Mouse (Mus musculus): ENCODE results near the gene Dpep2nb. TPM values are rescaled to one million over a fixed set of nuclear protein-coding genes. Genes with fewer than 3 reads are reported as not detected.
"Not testable (repeated sequence)": the region's sequence is repeated elsewhere in the genome, so short reads cannot be mapped to it uniquely, and the experiment has no call there.

Dpep2nb gene
- total RNA-seq, 2 experiments from 2014 or later = not detected

GRCm38 (mm10) chr8:106006413-106006812, 638 bp upstream of the Dpep2nb start:
- no peak for DNase-seq

DNA sequence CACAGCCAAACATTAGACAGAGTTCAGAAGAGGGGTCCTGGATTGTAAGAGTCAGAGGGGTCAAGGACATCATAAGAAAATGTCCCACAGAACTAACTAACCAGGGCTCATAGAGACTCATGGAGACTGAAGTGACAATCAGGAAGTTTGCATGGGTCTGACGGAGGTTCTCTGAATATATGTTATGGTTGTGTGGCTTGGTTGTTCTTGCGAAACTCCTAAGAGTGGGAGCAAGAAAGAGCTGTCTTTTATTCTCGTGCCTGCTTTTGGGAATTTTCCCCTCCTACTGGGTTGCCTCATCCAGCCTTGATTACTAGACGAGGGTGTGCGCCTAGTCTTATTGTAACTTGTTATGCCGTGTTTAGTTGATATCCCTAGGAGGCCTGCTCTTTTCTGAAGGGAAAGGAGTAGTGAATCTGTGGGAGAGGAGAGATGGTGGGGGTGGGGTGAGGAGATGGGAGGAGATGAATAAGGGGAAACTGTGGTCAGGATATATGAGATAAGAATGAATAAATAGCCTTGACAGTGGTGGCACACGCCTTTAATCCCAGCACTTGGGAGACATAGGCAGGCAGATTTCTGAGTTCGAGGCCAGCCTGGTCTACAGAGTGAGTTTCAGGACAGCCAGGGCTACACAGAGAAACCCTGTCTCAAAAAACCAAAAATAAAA, 1.1 kb downstream of the Dpep2nb start:
- DNase-seq = no peak

GRCm38 (mm10) chr8:106001908-106002307, 3.9 kb downstream of the Dpep2nb start:
- DNase-seq = no peak

GRCm38 (mm10) chr8:105998971-105999370, 6.8 kb downstream of the Dpep2nb start:
- peak; percentile 52 for DNase-seq

- DNase-seq = no peak
Measured at GRCm38 (mm10) chr8:105996359-105996758, 9.4 kb downstream of the Dpep2nb start.

DNA sequence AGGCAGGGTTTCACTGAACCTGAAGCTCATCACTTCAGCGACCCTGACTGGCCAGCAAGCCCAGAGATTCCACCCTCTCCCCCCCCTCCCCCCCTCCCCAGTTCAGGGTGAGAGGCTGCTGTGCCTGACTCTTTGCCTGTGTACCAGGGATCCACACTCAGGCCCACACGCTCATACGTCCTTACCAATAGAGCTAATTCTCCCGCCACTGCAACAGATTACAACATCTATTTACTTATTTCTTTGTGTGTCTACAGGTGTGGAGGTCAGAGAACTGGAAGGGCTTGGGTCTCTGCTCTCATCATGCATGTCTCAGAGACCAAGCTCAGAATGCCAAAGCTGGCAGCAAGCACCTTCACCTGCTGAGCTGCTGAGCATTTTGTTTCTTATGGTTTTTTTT, 12.5 kb downstream of the Dpep2nb start:
- DNase-seq = no peak

DNA sequence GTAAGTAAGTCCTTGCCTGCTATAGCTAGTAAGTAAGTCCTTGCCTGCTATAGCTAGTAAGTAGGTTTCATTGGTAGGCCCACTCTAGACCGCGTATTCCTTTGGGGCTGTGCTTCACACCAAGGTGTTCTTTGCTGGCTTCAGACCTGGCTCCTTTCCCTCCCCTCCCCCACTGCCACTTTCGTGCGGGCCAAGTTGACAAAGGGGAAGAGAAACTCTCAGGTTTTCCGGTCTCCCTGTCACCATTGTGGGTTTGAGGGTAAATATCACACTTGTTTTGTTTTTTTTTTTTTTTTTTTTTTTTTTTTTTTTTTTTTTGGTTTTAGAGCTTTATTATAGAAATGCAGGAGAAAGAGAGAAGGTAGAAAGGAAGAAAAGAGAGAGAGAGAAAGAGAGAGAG, 13.3 kb downstream of the Dpep2nb start:
- DNase-seq = no peak

DNA sequence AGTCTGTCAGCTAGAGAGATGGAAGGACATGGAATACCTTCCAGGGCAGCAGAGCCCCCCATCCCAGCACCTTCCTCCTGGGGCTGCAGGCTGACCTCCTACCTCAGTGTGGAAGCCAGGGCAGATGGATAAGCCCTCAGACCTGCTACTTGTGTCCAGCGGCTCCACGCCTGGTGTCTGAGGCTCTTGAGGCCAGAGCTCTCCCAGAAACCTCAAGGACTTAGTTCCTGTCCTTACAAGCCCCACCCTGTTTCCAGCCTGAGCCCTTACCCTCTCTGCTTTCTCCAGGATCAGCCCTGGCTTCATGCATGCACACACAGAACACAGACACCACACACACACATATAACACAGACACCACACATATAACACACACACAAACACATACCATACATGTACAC, 14.2 kb downstream of the Dpep2nb start:
- no peak for DNase-seq

DNA sequence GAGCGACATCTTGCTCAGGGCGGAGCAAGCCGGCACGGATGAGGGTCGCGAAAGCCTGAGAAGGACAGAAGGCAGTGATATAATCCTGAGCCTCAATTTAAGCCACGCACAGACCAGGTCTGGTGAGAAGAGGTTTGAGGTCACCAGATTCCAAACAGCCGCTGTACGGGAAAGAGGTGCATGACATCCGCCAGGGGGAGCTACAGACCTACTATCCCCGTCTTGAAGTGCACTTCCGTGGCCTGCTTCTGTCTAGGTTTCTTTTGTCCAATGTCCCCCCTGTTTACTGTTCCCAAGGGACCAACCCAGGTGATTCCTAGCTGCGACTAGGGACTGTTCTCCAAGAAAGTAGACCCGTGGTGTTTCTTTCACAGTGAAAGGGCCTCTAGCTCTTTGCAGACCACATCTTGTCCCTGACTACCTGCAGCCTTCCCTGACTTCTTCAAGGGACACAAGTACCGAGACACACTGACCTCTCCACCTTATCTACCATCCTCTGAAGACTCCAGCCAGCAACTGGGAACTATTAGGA, 14.9 kb downstream of the Dpep2nb start, which contains the start of gene Dus2:
Dus2 (plus strand) TSS at position 482 of the 532 bp plus-strand sequence.
- DNase-seq = peak; percentile 89

GRCm38 (mm10) chr8:105988546-105988945, 17.2 kb downstream of the Dpep2nb start:
- no peak for DNase-seq

DNA sequence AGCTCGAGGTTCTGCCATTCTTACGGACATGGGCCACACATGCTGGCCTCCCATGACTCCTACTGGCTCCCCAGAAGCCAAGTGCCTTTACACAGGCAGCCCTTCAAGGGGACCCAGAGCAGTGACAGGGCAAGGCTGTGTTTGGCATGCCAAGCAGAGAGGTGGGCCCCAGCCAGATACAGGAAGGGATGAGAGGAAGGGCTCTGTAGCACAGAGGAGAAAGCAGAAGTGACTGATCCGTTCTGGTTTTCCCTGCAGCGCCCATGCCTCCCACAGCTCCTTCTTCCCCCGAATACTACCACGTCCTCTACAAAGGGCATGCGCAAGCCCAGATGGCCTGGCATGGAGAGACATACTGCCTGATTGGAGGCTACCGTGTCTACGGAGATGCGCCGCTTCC, 22.4 kb downstream of the Dpep2nb start:
- DNase-seq = not testable (repeated sequence)

- DNase-seq = no peak
Measured at GRCm38 (mm10) chr8:105981146-105981545, 24.6 kb downstream of the Dpep2nb start.

DNA sequence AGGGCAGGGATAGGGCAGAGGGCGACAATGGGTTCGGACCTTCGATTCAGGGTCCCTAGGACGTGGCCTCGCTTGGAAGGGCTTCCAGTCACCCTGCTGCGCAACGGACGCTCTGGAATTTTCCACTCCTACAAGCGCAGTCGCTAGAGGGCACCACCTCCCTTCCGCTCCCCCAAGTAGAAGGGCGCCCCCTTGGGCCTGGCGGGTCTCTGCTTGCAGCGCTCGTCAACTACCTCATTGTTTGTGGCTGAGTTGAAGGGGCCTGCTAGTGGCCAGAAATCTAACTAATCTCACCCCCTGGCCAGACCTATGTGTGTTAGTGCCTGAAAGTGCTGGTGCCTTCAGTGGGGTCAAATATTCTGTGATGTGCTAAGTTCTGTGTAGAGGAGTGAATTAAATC, 26.4 kb downstream of the Dpep2nb start, which contains the start of gene Dpep3:
Dpep3 (minus strand) TSS at position 105 of the 400 bp plus-strand sequence.
- no peak for DNase-seq

DNA sequence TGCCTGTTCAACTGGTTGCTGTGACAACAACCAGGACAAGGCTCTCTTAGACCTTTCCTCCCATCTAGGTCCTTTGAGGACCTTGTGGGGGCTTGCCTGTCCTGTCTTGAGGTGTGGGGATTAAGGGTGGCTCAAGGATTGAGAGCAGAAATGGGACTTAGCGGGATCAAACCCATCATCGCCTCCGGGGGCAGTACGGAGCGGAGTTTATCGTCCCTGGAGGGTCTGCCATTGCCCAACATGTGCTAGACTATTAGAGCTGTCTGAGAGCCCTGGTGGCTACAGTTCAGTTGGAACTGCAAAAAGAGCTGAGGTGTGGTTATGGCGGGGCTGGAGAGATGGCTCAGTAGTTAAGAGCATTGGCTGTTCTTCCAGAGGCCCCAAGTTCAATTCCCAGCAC, 30.4 kb downstream of the Dpep2nb start:
- DNase-seq = no peak

DNA sequence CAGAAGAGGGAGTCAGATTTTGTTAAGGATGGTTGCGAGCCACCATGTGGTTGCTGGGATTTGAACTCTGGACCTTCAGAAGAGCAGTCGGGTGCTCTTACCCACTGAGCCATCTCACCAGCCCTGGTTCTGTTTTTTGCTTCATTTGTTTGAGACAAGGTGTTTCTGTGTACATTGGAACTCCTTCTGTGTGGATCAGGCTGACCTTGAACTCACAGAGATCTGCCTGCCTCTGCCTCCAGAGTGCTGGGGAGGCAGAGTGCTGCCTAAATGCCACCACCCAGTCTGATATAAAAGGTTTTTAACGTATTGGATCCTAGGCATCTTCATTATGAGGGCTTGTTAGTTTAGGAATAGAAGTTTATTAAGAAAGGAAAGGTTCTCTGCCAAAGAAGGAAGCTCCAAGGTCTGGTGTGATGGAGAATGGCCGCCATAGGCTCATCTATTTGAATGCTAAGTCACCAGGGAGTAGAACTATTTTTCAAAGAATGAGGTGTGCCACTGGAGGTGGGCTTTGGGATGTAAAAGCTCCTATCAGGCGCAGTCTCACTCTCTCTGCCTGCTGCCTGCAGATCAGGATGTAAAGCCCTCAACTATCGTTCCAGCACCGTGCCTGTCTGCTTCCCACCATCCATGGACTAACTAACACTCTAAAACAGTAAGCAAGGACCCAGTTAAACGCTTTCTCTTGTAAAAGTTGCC, 34.6 kb downstream of the Dpep2nb start:
- no peak for DNase-seq

- DNase-seq = no peak
Measured at GRCm38 (mm10) chr8:105969367-105969766, 36.4 kb downstream of the Dpep2nb start.

DNA sequence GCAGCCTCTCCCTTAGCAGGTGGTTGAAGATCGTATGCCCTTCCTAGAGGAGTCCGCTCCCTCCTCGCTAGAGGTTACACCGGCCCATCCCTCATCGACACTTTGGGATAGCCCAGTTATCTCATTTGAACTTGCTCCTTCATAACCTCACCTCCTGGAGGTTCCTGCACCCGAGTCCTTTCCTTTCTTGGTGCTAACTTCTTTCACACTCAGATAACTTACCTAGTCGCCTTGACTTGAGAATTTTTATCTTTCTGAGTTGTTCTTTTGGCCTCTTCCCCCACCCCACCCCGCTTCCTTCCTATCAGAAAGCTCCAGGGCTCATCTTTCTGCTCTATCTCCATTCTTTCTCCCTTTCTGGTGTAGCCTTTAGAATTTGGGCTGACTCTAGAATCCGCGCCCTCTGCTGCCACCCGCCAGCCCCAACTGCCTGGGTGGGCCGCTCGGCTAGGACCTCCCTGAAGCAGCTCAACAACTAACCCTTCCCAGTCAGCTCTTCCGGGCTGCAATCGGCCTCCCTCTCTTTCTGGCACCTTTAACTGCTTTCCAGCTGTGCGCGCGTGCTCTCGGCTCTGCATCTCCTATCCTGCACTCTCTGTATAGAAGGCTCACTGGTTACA, 39.0 kb downstream of the Dpep2nb start:
- DNase-seq = peak; percentile 42

DNA sequence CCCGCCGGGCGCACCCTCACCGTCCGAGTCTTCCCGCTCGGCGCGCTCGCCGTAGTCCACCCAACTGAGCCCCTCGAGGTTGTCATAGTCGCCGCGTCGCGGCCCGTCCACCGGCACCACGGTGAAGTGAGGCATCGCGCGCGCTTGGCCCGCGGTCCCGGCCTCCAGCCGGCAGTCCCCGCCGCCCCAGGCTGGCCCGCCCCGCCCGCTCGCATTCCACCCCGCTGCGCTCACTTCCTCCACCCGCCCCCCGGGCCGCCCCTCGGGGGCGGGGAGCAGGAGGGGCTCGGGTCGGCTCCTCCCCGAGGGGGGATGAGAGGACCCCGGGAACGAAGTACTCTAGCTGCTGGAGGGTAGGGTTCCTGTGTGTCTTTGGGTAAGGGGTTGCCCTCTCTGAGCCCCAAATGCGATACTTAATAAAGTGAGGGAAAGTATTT, 39.9 kb downstream of the Dpep2nb start, which contains the start of gene Slc12a4:
Slc12a4 (minus strand) TSS at position 193 of the 437 bp plus-strand sequence.
- DNase-seq = peak; percentile 91

DNA sequence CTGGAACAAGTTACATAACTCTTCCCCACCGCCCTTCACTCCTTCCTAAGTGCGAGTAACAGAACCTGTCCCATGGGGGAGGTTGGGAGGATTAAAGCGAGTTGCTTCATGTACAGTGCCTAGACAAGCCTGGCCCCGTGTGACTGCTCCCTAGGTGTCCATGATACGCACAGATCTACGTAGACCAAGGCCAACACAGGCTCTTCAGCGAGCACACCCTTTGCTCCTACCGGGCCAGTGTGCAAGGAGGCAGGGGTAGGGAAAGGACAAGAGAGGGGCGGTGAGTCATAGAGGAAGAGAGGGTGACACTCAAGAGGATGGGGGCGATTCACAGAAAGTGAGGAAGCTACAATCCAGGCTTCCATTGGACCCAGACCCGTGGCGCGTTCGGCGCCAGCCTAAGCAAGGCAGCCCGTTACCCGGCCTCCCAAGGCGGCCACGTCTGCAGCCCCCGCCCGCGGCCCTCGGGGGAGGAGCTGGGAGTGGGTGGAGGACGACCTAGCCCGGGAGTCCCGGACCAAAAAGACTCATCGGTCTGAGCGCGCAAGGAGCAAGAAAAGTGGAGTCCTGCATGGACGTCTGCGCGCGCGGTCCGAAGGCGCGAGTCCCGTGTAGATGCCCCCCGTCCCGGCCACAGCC, 40.4 kb downstream of the Dpep2nb start:
- DNase-seq = peak; percentile 74

- no peak for DNase-seq
Measured at GRCm38 (mm10) chr8:105964506-105965265, 41.1 kb downstream of the Dpep2nb start.

- no peak for DNase-seq
Measured at GRCm38 (mm10) chr8:105961536-105961935, 44.2 kb downstream of the Dpep2nb start.

DNA sequence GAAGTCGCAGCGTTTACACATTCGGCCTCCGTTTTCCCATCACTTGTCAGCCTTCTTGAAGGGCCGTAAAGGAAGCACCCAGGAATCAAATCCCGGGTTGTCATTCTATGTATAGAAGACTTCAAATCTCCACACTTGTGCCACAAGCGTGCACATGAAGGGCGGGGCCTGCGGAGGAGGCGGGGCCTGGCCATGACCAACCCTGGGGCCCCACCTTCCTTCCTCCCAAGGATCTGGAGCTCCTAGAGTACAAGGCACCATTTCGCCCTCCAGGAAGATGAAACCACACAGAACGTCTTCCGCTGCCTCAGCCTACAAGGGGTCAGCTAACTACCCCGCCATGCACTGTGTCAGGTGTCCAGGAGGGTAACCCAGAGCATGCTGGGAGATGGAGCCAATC, 44.7 kb downstream of the Dpep2nb start:
- no peak for DNase-seq
